Mouse (Mus musculus): Measurements from ENCODE around the gene Clcn5. TPM values are rescaled to one million over a fixed set of nuclear protein-coding genes. Genes with fewer than 3 reads are reported as not detected.
A peak's percentile ranks its signal among the peaks of the same experiment; 100 is the strongest.

Clcn5 gene
- polyA plus RNA-seq (2012; rRNA removed): 2.5 and 6.7 TPM in 2 replicates

DNA sequence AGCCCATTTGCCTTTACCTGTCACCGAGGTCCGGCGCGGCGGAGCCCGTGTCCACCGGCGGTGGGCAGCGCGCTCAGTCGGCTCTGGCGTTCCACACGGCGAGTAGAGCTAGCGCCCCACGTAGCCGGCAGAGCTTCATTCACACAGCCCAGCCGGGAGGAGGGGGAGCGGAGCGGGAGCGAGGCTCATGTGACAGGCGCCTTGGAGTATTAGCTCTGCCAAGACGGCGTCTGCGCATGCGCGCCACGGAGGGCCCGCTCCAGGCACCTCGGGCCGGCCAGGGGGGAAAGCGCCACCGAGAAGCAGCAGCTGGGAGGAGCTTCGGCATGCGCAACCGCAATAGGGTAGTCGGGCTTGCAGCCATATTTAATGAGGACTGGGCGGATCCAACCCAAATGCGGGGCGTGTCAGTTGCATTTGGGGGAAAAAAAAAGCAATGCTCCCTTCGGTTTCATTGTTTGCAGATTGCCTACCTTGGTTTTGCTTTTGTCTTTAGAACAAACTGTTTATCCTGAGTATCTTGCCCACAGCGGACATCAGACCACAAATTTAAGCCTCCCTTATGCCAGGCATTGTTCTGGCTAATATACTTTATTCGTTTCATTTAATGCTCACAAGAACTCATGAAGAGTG is at the start of gene Clcn5:
Gene Clcn5, minus strand, starts transcription at position 270 of the 633 bp plus-strand sequence.
- Histone ChIP-seq H3K36me3 (ENCODE audit: control insufficient read depth, insufficient read depth, low read length) (no peaks in the 10 kb centered on the region), H3K4me1 (ENCODE audit: control insufficient read depth, insufficient read depth, insufficient read length, low read length) (no peaks in the 10 kb centered on the region), H3K27me3 (ENCODE audit: control insufficient read depth, insufficient read depth, low read length) (no peaks in the 10 kb centered on the region), H3K27ac (ENCODE audit: insufficient read depth, low read depth, low read length) (peak within 1 kb of the TSS; percentile 44; the same call in 1 of the 2 replicates), H3K4me3 (ENCODE audit: low read depth, low read length) (peak within 1 kb of the TSS; percentile 98)
- WGBS: 14% methylated on average over 43 of the region's 43 CpGs
- TF ChIP-seq CTCF (IDR thresholded peaks at IDR 0.05; ENCODE audit: extremely low read depth, insufficient read length, insufficient replicate concordance, low read depth, low read length) (no peak), POLR2A (IDR thresholded peaks at IDR 0.05; ENCODE audit: low read depth, low read length) (no peak)

DNA sequence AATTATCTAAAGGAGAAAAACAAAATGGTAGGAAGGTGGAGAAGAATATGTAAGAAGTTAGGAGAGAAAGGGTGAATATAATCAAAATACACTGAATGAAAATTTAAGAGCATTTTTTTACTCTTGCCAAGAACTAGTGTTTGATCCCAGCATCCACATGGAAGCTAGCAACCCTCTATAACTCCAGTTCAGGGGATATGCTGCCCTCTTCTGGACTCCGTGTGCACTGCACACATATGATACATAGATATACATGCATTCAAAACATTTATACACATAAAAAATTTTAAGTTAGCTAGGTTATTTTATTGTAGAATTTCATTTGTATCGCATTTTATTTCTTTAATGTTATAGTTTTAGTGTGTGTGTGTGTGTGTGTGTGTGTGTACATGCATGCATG is 6.3 kb upstream of the Clcn5 start:
- H3K4me1 ChIP-seq (ENCODE audit: control insufficient read depth, insufficient read depth, insufficient read length, low read length): no peaks in the 10 kb centered on the region
- H3K27ac ChIP-seq (ENCODE audit: insufficient read depth, low read depth, low read length): no peak overlapping the region
- no peak overlapping the region for H3K4me3 ChIP-seq (ENCODE audit: low read depth, low read length)
- H3K27me3 ChIP-seq (ENCODE audit: control insufficient read depth, insufficient read depth, low read length): no peaks in the 10 kb centered on the region
- WGBS: 53% methylated on average over 2 of the region's 2 CpGs
- TF ChIP-seq POLR2A (IDR thresholded peaks at IDR 0.05; ENCODE audit: low read depth, low read length) (no peak), CTCF (IDR thresholded peaks at IDR 0.05; ENCODE audit: extremely low read depth, insufficient read length, insufficient replicate concordance, low read depth, low read length) (no peak)
- H3K36me3 ChIP-seq (ENCODE audit: control insufficient read depth, insufficient read depth, low read length): no peaks in the 10 kb centered on the region

DNA sequence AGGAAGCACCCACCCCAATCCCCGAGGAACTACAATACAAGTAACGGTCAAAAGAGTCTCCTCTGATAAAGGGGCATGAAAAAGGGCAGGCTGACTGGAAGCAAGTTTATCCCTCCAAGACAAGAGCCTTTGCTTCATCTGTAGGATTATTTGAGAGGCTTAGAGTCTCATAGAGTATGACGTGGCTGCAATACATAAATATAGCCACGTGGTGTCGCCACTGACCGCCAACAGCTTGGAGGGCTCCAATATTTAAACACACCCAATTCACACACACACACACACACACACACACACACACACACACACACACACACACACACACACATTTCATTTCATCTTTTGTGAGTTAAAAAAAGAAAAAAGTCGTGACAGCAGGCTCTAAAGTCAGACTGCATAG is 3.1 kb upstream of the Clcn5 start:
- H3K27me3 ChIP-seq (ENCODE audit: control insufficient read depth, insufficient read depth, low read length): no peaks in the 10 kb centered on the region
- H3K4me1 ChIP-seq (ENCODE audit: control insufficient read depth, insufficient read depth, insufficient read length, low read length): no peaks in the 10 kb centered on the region
- 6% methylated on average over 7 of the region's 7 CpGs for WGBS
- no peak overlapping the region for H3K4me3 ChIP-seq (ENCODE audit: low read depth, low read length)
- TF ChIP-seq POLR2A (IDR thresholded peaks at IDR 0.05; ENCODE audit: low read depth, low read length): no peak
- peak; percentile 41; the same call in 1 of the 2 replicates for TF ChIP-seq CTCF (IDR thresholded peaks at IDR 0.05; ENCODE audit: extremely low read depth, insufficient read length, insufficient replicate concordance, low read depth, low read length)
- no peak overlapping the region for H3K27ac ChIP-seq (ENCODE audit: insufficient read depth, low read depth, low read length)
- H3K36me3 ChIP-seq (ENCODE audit: control insufficient read depth, insufficient read depth, low read length): no peaks in the 10 kb centered on the region

DNA sequence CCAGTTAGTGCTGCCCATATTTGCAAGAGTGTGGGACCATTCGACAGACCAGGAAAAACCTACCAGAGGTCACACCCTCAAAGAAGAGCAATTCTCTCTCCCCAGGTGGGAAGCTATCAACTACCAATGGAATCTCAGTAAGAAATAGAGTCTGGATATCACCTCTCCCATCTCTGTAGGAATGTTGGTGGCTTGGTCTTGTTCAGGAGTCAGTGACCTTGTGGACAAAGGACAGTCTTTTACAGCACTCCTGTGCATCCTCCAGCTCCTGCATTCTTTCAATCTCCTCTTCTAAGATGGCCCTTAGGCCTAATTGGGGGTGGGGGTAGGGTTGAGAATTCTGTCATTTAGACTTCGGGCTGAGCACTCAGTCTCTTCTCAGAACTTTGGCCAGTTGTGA is 1.4 kb upstream of the Clcn5 start:
- Histone ChIP-seq H3K27ac (ENCODE audit: insufficient read depth, low read depth, low read length) (no peak overlapping the region), H3K36me3 (ENCODE audit: control insufficient read depth, insufficient read depth, low read length) (no peaks in the 10 kb centered on the region), H3K4me3 (ENCODE audit: low read depth, low read length) (no peak overlapping the region), H3K4me1 (ENCODE audit: control insufficient read depth, insufficient read depth, insufficient read length, low read length) (no peaks in the 10 kb centered on the region), H3K27me3 (ENCODE audit: control insufficient read depth, insufficient read depth, low read length) (no peaks in the 10 kb centered on the region)
- 78% methylated on average over 2 of the region's 2 CpGs for WGBS
- TF ChIP-seq CTCF (IDR thresholded peaks at IDR 0.05; ENCODE audit: extremely low read depth, insufficient read length, insufficient replicate concordance, low read depth, low read length): no peak
- no peak for TF ChIP-seq POLR2A (IDR thresholded peaks at IDR 0.05; ENCODE audit: low read depth, low read length)

DNA sequence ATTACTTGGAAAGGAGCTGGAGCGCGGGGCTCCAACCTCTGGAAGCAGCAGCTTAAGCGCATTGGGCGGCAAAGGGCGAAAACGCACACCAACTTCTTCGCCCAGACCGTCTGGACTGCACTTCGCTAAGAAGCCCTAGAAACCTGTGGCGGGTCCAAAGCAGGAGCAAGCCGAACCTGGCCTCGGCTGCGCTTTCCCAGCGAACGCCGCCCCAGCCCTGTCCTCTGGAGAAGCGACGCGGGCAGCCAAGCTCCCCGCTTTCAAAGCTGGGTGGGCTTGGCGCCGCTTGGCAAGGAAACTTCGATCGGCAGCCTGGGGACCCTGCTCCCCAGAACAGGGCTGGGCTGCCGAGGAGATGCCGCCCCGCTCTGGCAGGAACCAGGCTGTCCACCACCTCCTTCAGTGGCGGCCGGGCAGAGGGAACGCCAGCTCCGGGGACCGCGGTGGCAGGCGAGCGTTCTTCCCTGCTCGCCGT is 570 bp downstream of the Clcn5 start:
- TF ChIP-seq CTCF (IDR thresholded peaks at IDR 0.05; ENCODE audit: extremely low read depth, insufficient read length, insufficient replicate concordance, low read depth, low read length): no peak
- TF ChIP-seq POLR2A (IDR thresholded peaks at IDR 0.05; ENCODE audit: low read depth, low read length): no peak
- 11% methylated on average over 37 of the region's 37 CpGs for WGBS
- Histone ChIP-seq H3K27ac (ENCODE audit: insufficient read depth, low read depth, low read length) (peak overlapping the region; percentile 44; the same call in 1 of the 2 replicates), H3K4me3 (ENCODE audit: low read depth, low read length) (peak overlapping the region; percentile 98), H3K27me3 (ENCODE audit: control insufficient read depth, insufficient read depth, low read length) (no peaks in the 10 kb centered on the region), H3K36me3 (ENCODE audit: control insufficient read depth, insufficient read depth, low read length) (no peaks in the 10 kb centered on the region), H3K4me1 (ENCODE audit: control insufficient read depth, insufficient read depth, insufficient read length, low read length) (no peaks in the 10 kb centered on the region)

DNA sequence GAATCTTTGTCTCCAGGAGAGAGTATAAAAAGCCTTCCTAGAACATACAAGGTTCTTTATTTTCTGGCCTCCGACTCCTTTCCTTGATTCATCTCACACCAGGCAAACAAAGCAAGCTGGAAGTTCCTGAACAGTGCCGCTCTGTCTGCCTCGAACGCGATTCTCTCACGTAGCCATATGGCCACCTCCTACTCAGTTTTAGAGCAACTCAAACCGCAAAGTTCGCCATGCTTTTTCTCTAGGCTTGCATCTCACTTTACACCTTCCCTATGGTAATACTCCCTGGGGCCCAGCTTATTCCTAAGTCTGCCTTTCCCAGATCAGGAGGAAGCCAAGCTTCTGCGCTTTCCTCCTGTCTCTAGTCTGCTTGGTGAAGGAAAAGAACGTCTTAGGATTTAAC is 4.0 kb downstream of the Clcn5 start:
- H3K4me1 ChIP-seq (ENCODE audit: control insufficient read depth, insufficient read depth, insufficient read length, low read length): no peaks in the 10 kb centered on the region
- no peaks in the 10 kb centered on the region for H3K27me3 ChIP-seq (ENCODE audit: control insufficient read depth, insufficient read depth, low read length)
- H3K27ac ChIP-seq (ENCODE audit: insufficient read depth, low read depth, low read length): no peak overlapping the region
- no peak for TF ChIP-seq CTCF (IDR thresholded peaks at IDR 0.05; ENCODE audit: extremely low read depth, insufficient read length, insufficient replicate concordance, low read depth, low read length)
- TF ChIP-seq POLR2A (IDR thresholded peaks at IDR 0.05; ENCODE audit: low read depth, low read length): no peak
- WGBS: 88% methylated on average over 10 of the region's 10 CpGs
- H3K36me3 ChIP-seq (ENCODE audit: control insufficient read depth, insufficient read depth, low read length): no peaks in the 10 kb centered on the region
- no peak overlapping the region for H3K4me3 ChIP-seq (ENCODE audit: low read depth, low read length)

DNA sequence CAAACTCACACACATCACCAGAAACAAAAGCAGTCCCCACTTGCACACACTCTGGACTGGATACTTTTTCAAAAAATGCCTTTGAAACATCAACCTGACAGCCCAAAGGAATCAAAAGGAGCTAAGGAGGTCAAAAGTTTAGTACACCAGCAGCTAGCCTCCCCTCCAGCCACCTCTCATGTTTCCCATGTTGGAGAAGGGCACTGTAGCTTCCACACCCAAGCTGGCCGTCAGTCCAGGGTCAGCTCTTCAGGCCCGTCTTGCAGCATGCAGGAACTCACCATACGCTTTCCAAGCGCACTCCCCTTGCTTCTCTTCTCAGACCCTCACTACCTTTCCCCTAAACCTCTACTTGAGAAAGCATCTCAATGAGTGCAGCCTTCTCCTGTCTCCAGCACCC is 4.5 kb downstream of the Clcn5 start:
- H3K4me1 ChIP-seq (ENCODE audit: control insufficient read depth, insufficient read depth, insufficient read length, low read length): no peaks in the 10 kb centered on the region
- 80% methylated on average over 4 of the region's 4 CpGs for WGBS
- no peak overlapping the region for H3K27ac ChIP-seq (ENCODE audit: insufficient read depth, low read depth, low read length)
- H3K36me3 ChIP-seq (ENCODE audit: control insufficient read depth, insufficient read depth, low read length): no peaks in the 10 kb centered on the region
- H3K4me3 ChIP-seq (ENCODE audit: low read depth, low read length): no peak overlapping the region
- no peaks in the 10 kb centered on the region for H3K27me3 ChIP-seq (ENCODE audit: control insufficient read depth, insufficient read depth, low read length)
- TF ChIP-seq CTCF (IDR thresholded peaks at IDR 0.05; ENCODE audit: extremely low read depth, insufficient read length, insufficient replicate concordance, low read depth, low read length): no peak
- TF ChIP-seq POLR2A (IDR thresholded peaks at IDR 0.05; ENCODE audit: low read depth, low read length): no peak
